ENCODE assay signal across 9 mouse cellular contexts in the genomic region with DNA sequence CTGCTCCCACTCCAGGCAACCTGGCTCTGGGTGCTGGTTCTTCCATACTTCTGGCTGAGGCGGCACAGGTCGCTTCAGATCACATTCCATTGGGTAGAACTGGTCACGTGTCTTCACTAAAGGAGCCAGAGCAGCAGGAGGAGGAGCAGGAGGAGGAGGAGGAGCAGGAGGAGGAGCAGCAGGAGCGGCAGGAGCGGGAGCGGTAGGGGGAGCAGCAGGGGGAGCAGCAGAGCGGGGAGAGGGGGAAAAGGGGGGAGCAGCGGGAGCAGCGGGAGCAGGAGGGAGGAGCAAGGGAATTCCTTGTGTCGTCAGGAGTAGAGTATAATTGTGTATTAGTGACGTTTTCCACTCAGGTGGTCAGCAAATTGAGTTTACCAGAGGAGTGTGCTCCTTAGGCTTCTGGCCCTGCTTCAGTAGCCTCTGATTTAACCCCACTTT. TPM values are rescaled to one million over a fixed set of nuclear protein-coding genes. Genes with fewer than 3 reads are reported as not detected.
DNase-seq lines count a peak whose midpoint lies in the region; ATAC-seq lines count a peak whose summit lies in the region.
"Had no signal": no experiment of that assay in that cellular context is flagged by ENCODE, and none has a peak within 500 bp of the region (broad histone marks: within the 10 kb centered on the region; RNA-seq: fewer than 3 reads in every experiment).

No protein-coding gene starts in this region.

- no peaks in the 10 kb centered on the region for H3K9me3 ChIP-seq in heart, embryonic 13.5 days
- no peaks in the 10 kb centered on the region for H3K9me3 ChIP-seq in kidney, embryonic 16.5 days (ENCODE audit: low read length)
- H3K9me3 ChIP-seq in stomach, embryonic 16.5 days (replicated peaks; ENCODE audit: control insufficient read depth, low read length) = no peaks in the 10 kb centered on the region

- H3K36me3 ChIP-seq in heart, embryonic 13.5 days = no peaks in the 10 kb centered on the region
- H3K36me3 ChIP-seq in kidney, embryonic 16.5 days (ENCODE audit: insufficient read depth, low read length) = no peaks in the 10 kb centered on the region
- H3K36me3 ChIP-seq in stomach, embryonic 16.5 days (ENCODE audit: control insufficient read depth, insufficient read depth, low read length) = no peaks in the 10 kb centered on the region

- 0 out of 2 replicates have a peak, but pooled peaks have one; percentile 55 for ATAC-seq in heart, embryonic 13.5 days (ENCODE audit: extremely low read depth, insufficient number of reproducible peaks, low FRiP score, low TSS enrichment)
- peak; percentile 87 for ATAC-seq in kidney, embryonic 16.5 days (ENCODE audit: low FRiP score, low TSS enrichment)
- ATAC-seq in stomach, embryonic 16.5 days (ENCODE audit: insufficient read depth, low FRiP score) = peak; percentile 79
- no peak for ATAC-seq in inflammation-experienced regulatory T-cells, adult 6 months

- 4% methylated on average over 11 of the region's 11 CpGs for WGBS in heart, embryonic 13.5 days
- WGBS in kidney, embryonic 16.5 days = 3% methylated on average over 10 of the region's 11 CpGs
- 6% methylated on average over 11 of the region's 11 CpGs for WGBS in stomach, embryonic 16.5 days

- peak overlapping the region; percentile 66 for H3K4me2 ChIP-seq in heart, embryonic 13.5 days
- peak overlapping the region; percentile 44 for H3K4me2 ChIP-seq in kidney, embryonic 16.5 days (replicated peaks; ENCODE audit: low read depth, low read length)
- peak overlapping the region; percentile 45 for H3K4me2 ChIP-seq in stomach, embryonic 16.5 days (ENCODE audit: low read depth, low read length)

- H3K27me3 ChIP-seq in heart, embryonic 13.5 days (replicated peaks) = no peaks in the 10 kb centered on the region
- no peaks in the 10 kb centered on the region for H3K27me3 ChIP-seq in kidney, embryonic 16.5 days (ENCODE audit: insufficient read depth, low read length)
- H3K27me3 ChIP-seq in stomach, embryonic 16.5 days (ENCODE audit: control insufficient read depth, insufficient read depth, low read length) = no peaks in the 10 kb centered on the region

- peaks cover 23% of the 10 kb centered on the region for H3K4me1 ChIP-seq in heart, embryonic 13.5 days
- H3K4me1 ChIP-seq in kidney, embryonic 16.5 days (ENCODE audit: insufficient read depth, low read length) = no peaks in the 10 kb centered on the region; the same call in 1 of the 2 replicates
- 0 out of 2 replicates have a peak, but pooled peaks cover 7% of the 10 kb centered on the region for H3K4me1 ChIP-seq in stomach, embryonic 16.5 days (ENCODE audit: control insufficient read depth, insufficient read depth, low read length)

- DNase-seq in gastrocnemius, postnatal 25 days = peak; percentile 34
- DNase-seq in gastrocnemius, adult 18-20 months (ENCODE audit: low spot score) = no peak
- DNase-seq in embryo, embryonic 10 days (ENCODE audit: low spot score) = peak; percentile 68
- DNase-seq in lung, postnatal 14 days = peak; percentile 39

- H3K27ac ChIP-seq in heart, embryonic 13.5 days (replicated peaks) = no peak overlapping the region
- H3K27ac ChIP-seq in kidney, embryonic 16.5 days (ENCODE audit: low read length) = no peak overlapping the region
- H3K27ac ChIP-seq in stomach, embryonic 16.5 days (ENCODE audit: low read length) = no peak overlapping the region

- peak overlapping the region; percentile 40 for H3K4me3 ChIP-seq in heart, embryonic 13.5 days
- peak overlapping the region; percentile 23 for H3K4me3 ChIP-seq in kidney, embryonic 16.5 days (ENCODE audit: low read length)
- H3K4me3 ChIP-seq in stomach, embryonic 16.5 days (replicated peaks; ENCODE audit: low read length) = peak overlapping the region; percentile 29

- H3K9ac ChIP-seq in heart, embryonic 13.5 days = no peak overlapping the region; the same call in 1 of the 2 replicates
- no peak overlapping the region; the same call in 1 of the 2 replicates for H3K9ac ChIP-seq in kidney, embryonic 16.5 days (replicated peaks; ENCODE audit: low read length)
- no peak overlapping the region for H3K9ac ChIP-seq in stomach, embryonic 16.5 days (ENCODE audit: low read length)

RNA-seq across cellular contexts. Expression of a gene that starts 8.5 kb away (rescaled TPM):
- total RNA-seq in gastrocnemius, postnatal 25 days (2021) = not detected
- total RNA-seq in gastrocnemius, adult 18-20 months (2021) = not detected
- 0.29 and 0.51 TPM in 2 replicates for polyA plus RNA-seq in heart, embryonic 13.5 days (2015; fragmentation: Nextera tagmentation; extraction: Ambion mirVana)
- polyA plus RNA-seq in kidney, embryonic 16.5 days (2015; fragmentation: Nextera tagmentation; extraction: Ambion mirVana) = 0.35 and 0.49 TPM in 2 replicates
- 0.20 and 0.63 TPM in 2 replicates for polyA plus RNA-seq in stomach, embryonic 16.5 days (2015; fragmentation: Nextera tagmentation; extraction: Ambion mirVana)
- polyA plus RNA-seq in inflammation-experienced regulatory T-cells, adult 6 months (2017; shearing (Covaris generic)) = not detected
- total RNA-seq: MEL had no signal

RNA-seq across cellular contexts. Expression of a gene that starts 23.7 kb away (rescaled TPM):
- 1 to 10 TPM; 8.9 to 9.3 TPM for total RNA-seq in gastrocnemius, postnatal 25 days (2021)
- total RNA-seq in gastrocnemius, adult 18-20 months (2021) = 10 to 100 TPM in 1 of 2 experiments, 1 to 10 TPM in 1; 7.3 to 13.3 TPM
- polyA plus RNA-seq in heart, embryonic 13.5 days (2015; fragmentation: Nextera tagmentation; extraction: Ambion mirVana) = 18.1 and 21.7 TPM in 2 replicates
- 33.9 and 34.3 TPM in 2 replicates for polyA plus RNA-seq in kidney, embryonic 16.5 days (2015; fragmentation: Nextera tagmentation; extraction: Ambion mirVana)
- 27.5 and 30.8 TPM in 2 replicates for polyA plus RNA-seq in stomach, embryonic 16.5 days (2015; fragmentation: Nextera tagmentation; extraction: Ambion mirVana)
- polyA plus RNA-seq in inflammation-experienced regulatory T-cells, adult 6 months (2017; shearing (Covaris generic)) = 10 to 100 TPM; 23.4 to 28.5 (median 25.7) TPM

RNA-seq across cellular contexts. Expression of a gene that starts 23.8 kb away (rescaled TPM):
- 10 to 100 TPM; 18.1 to 19.7 TPM for total RNA-seq in gastrocnemius, postnatal 25 days (2021)
- total RNA-seq in gastrocnemius, adult 18-20 months (2021) = 10 to 100 TPM; 25.8 to 28.2 TPM
- polyA plus RNA-seq in heart, embryonic 13.5 days (2015; fragmentation: Nextera tagmentation; extraction: Ambion mirVana) = 19.9 and 21.7 TPM in 2 replicates
- polyA plus RNA-seq in kidney, embryonic 16.5 days (2015; fragmentation: Nextera tagmentation; extraction: Ambion mirVana) = 21.7 and 23.7 TPM in 2 replicates
- polyA plus RNA-seq in stomach, embryonic 16.5 days (2015; fragmentation: Nextera tagmentation; extraction: Ambion mirVana) = 15.8 and 16.9 TPM in 2 replicates
- 10 to 100 TPM; 17.6 to 21.8 (median 21.7) TPM for polyA plus RNA-seq in inflammation-experienced regulatory T-cells, adult 6 months (2017; shearing (Covaris generic))
